Mouse (Mus musculus) brain, embryonic 14.5 days (tissue): ENCODE data around the gene Slc22a12.

ENCODE experiments used
- CTCF ChIP-seq: fragments of 200-500 bp; IDR thresholded peaks from 2 replicates; pipeline ENCODE4 v1.5.1; 2012; ENCODE audit warnings: inconsistent platforms, mild to moderate bottlenecking, moderate library complexity, borderline replicate concordance; ENCODE audit not compliant: insufficient read depth, insufficient read length; ENCODE audit errors: extremely low read depth
- POLR2A ChIP-seq: fragments of 200-500 bp; IDR thresholded peaks from 2 replicates; pipeline ENCODE4 v1.6.1; 2012; ENCODE audit warnings: mild to moderate bottlenecking, inconsistent platforms, borderline replicate concordance; ENCODE audit not compliant: poor library complexity, insufficient read depth, insufficient read length, severe bottlenecking; ENCODE audit errors: extremely low read depth

DNA sequence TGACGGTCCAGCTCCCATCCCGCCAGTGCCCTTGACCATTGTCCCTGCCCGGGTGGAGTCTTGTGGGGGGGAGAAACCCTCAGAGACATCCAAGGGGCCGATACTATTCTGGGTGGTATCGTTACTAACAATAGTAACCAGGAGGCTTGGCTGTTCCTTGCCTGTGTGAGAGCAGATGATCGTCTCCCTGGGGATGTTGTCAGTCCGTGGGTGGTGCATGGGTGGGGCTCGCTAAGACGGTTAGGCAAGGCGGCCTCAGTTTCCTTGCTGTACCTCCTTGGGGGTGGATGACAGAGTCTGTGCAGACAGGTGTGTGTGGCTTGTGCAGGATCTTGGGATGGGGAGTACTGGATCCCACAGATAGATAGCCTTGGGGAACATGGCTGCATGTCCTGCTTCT is 35.4 kb downstream of the Slc22a12 start:
- TF ChIP-seq CTCF (no peak), POLR2A (no peak)
